Mouse (Mus musculus): ENCODE data around the gene Hsd17b10.

The Hsd17b10 gene

DNA sequence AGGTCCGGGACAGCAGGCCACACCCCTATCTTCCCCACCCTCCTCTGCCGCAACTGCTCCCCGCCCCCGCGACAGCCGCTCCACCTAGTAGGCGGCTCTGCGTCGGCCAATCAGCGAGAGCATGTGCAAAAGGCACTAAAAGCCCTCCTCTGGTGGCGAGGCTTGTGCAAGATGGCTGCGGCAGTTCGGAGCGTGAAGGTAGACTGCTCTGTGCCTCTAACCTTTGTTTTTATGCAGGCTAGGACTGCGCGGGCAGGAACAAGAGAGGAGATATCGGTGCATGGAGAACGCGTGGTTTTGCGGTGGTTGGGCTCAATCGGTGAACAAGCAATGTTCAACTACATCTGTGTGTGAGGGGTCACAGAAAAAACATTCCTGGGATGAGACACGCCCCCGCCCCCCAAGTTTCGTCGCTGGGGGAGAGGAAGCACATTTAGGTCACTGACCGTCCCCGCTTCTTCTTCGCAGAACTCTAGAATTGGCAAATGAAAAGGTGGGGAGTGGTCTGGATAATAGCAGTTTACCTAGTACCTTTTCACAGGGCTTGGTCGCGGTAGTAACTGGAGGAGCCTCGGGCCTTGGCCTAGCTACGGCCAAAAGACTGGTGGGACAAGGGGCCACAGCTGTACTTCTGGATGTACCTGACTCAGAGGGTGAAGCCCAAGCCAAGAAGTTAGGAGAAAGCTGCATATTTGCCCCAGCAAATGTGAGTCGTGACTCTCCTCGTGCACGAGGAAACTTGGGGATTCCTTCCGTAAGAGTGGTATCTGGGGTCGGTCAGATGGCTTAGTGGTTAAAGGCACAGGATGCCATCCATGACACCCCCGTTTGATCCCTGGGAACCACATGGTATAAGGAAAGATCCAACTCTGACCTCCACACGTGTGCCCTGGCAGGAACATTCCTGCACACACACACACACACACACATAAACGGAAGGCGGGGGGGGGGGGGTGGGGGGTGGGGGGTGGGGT lies at the start of gene Hsd17b10:
Gene Hsd17b10, plus strand, starts transcription at position 109 of the 974 bp plus-strand sequence.
- ATAC-seq (ENCODE audit: insufficient number of reproducible peaks, low FRiP score, low TSS enrichment) = peak; percentile 100

DNA sequence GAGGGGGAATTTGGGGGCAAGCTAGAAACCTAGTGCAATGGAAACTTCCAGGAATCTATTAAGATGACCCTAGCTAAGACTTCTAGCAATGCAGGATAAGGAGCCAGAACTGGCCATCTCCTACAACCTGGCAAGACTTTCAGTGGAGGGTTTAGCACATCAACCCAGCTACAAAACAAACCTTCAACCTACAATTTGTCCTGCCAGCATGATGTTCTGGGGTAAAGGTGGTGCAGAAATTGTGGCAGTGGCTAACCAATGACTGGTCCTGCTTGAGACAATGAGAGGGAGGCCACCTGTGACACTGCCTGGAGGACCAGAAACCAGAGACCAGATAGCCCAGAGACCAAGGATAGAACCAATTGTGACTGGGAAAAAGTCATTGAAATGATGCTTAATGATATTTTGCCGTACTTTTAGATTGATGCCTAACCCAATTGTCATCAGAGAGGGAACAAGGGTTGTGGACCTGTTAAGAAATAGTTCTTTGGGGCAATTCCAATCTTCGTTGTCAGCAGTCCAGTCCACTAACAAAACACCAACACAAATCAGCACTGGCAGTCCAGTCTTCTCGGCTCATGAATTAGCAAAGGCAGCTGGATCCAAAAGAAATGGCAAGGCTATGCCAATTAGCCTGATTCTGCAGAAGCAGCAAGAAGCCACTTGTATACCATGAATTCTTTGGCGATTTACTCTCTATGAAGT lies 2.5 kb upstream of the Hsd17b10 start:
- no peak for ATAC-seq (ENCODE audit: insufficient number of reproducible peaks, low FRiP score, low TSS enrichment)

DNA sequence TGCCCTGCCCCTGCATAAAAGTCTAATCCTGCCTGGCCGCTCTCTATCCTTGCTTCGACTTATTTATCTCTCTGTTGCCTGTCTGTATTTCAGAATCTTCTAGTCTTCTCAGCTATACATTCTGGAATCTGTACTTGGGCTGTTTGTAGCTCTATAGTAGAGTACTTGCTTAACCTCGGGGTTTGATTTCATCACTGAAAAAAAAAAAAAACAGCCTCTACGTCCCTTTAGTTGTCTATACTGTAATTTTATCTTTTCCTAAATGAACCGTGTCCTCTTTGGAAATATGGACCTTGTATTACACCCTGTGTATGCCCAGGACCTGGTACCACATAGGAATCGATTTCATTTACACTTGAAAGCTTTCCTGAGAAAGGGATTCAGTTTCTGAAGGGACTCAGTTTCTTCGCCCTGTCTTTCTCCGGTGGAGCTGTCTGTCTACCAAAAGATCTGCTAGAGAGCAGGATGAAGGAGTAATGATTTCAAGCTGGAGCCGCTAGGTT lies 412 bp upstream of the Hsd17b10 start:
- no peak for ATAC-seq (ENCODE audit: insufficient number of reproducible peaks, low FRiP score, low TSS enrichment)

DNA sequence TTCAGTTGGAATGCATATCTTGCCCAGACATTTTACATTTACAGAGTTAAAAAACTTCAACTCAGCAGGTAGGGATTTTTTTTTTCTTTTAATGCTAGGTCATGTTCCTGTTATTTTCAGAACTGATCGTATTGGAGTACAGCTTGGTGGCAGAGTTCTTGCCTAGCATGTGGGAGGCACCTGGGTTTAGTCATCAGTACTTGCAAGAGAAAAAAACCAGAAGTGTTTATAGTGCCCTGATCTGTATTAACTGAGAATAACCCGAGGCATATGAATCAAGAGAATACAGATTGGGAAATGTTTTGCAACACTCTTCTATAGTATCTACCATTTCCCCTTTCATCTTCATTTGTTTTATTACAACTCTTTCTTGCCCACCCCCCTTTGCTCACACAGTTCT lies 1.2 kb downstream of the Hsd17b10 start:
- ATAC-seq (ENCODE audit: insufficient number of reproducible peaks, low FRiP score, low TSS enrichment) = no peak

DNA sequence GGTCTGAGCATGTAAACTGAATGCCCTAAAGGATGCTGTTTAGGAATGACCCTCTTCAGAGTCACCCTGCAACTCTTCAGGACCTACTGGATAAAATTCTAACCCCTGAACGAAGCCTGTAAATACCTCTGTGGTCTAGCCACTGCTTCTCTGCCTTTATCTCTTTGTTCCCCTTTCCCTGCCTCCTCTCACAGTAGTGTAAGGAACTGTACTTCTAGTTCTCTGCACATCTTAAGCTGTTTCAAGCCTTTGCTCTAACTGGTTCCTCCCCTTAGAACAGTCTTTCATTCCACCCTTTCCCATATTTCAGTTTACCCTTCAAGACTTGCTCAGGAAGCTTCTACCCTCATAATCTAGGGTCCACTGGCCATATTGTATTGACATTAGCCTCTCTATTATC lies 6.2 kb downstream of the Hsd17b10 start:
- no peak for ATAC-seq (ENCODE audit: insufficient number of reproducible peaks, low FRiP score, low TSS enrichment)

DNA sequence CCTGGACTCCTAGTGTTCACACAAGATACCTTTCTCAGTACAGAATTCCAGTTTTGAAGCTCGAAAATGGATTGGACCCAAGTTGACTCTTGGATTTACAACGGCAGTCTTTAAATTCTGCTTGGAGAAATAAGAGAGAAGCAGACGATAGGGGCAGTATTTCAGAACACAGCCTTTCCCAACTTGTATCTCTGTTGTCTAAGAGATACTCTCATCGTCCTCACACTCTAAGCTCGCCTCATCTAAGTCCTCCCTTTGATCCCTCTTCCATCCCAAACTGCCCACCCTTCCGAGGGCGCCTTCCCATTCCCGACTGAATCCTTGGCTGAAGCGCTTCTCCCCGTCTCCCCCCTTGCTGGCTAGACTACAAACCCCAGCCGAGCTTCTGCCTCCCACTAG lies 14.1 kb downstream of the Hsd17b10 start:
- ATAC-seq (ENCODE audit: insufficient number of reproducible peaks, low FRiP score, low TSS enrichment) = peak; percentile 27; the same call in 1 of the 2 replicates

DNA sequence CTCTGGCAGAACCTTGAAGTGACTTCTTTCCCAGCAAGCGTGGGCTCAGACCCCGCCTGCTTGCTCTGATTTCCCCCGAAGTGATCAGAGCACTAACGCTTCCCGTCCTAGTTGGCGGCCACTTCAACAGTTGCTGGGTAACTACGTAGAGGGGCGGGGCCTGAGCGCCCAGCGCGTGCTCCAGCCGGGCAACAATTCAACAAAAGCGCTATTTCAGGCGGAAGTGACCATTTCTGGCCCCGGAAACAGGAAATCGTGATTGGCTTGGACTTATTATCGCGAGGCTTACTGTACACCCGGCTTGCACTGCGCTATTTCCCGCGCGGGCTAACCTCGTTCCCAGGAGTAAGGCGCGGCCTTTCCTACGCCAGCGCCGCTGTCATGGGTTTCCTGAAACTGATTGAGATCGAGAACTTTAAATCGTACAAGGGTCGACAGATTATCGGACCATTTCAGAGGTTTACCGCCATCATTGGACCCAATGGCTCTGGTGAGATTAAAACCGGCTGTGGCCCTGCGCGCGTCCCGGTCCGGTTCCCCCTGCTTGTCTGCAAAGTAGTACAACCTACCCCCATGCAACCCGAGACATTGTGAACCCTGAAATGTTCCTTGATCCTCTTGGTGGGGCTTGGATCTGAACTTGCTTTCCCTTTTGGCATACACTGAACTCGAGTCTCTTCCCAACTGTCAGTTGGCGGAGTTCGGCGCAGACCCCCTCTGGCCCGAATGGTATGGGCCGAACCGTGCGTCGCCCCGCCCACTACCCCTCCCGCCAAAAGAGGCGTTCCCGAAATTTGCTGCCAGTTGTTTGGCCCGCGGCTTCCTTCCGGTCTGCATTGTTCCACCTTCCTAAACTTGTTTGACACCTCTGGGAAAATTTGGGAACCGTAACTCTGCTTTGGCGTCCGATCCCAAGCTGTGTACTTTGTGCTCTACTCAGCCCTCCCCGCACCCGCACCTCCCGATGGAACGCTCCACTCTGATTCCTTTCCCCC lies 14.8 kb downstream of the Hsd17b10 start, which contains the start of the genes Ribc1 and Smc1a:
Gene Ribc1, minus strand, starts transcription at position 145 of the 995 bp plus-strand sequence.
Gene Smc1a, plus strand, starts transcription at position 278 of the 995 bp plus-strand sequence.
- peak; percentile 99 for ATAC-seq (ENCODE audit: insufficient number of reproducible peaks, low FRiP score, low TSS enrichment)

DNA sequence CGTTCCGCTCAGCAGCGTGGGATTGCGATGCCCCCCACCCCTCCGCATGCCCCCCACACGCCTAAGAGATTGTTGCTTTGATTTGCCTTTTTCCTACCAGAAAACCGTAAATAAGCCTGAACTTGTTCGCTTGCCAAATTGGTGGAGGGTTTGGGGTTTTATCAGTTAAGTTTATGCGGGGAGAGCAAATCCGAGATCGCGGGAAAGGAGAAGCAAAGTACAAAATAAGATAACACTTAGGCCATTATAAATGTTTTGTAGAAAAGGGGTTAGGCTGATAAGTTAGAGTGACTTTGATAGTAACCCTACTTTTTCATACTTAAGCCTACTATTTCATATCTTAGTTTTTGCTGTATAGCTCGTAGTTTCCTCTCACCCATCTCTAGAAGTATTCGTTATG lies 15.5 kb downstream of the Hsd17b10 start:
- no peak for ATAC-seq (ENCODE audit: insufficient number of reproducible peaks, low FRiP score, low TSS enrichment)

- ATAC-seq (ENCODE audit: insufficient number of reproducible peaks, low FRiP score, low TSS enrichment) = no peak
Observed at GRCm38 (mm10) chrX:152019294-152019693, 17.6 kb downstream of the Hsd17b10 start.

DNA sequence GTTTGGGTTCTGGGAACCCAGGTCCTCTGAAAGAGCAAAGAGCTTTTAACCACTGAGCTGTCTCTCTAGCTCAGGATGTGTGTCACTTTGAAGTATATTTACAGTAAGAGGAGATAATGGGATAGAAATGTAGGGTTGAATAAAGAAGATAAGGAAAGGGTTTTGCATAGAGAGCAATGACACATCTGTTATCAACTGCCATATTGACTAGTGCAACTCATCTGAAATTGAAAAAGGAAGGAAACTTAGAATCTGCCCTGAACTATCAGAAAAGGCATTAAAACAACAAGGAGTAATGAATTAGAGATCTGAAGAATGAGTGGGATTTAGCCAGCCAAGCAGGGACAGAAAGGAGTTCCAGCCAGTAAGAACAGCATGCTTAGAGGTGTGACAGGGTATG lies 38.2 kb downstream of the Hsd17b10 start:
- no peak for ATAC-seq (ENCODE audit: insufficient number of reproducible peaks, low FRiP score, low TSS enrichment)

DNA sequence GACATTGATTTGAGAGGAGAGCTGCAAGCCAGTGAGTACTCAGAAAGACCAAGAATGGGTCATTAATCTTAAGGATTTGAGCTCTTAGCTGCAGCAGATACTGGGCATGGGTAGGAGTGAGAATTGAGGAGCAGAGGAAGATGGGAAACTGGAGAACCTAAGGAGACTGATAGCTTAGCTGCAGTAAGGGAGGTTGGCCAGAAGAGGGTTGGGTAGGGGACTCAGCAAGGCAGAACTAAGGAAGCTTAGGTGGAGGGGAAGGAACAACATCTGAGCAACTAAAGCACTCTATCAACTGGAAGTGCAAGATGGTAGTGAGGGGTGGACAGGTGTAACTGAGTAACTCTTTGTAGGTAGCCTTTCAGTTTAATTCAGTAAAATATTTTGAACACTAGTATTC lies 45.6 kb downstream of the Hsd17b10 start:
- ATAC-seq (ENCODE audit: insufficient number of reproducible peaks, low FRiP score, low TSS enrichment) = no peak

DNA sequence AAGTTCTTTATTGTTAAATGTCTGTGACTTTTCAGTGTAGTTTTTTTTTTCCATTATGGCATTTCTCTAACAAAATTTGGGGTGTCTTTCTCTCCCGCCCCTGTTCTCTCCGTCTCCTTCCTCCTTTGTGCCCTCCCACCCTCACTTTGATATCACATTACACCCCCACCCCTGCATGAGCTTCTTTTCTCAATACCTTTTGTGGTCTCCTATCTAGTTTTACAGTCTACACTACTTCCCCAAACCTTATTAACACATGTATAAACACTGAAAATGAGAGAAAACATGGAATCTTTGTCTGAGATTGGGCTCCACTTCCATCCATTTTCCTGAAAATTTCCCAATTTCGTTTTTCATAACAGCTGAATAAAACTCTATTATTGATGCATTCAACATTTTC lies 50.9 kb downstream of the Hsd17b10 start:
- no peak for ATAC-seq (ENCODE audit: insufficient number of reproducible peaks, low FRiP score, low TSS enrichment)

Measured in cerebellum, adult (tissue).